Mouse (Mus musculus): Measurements from ENCODE around the gene Spint2.

DNA sequence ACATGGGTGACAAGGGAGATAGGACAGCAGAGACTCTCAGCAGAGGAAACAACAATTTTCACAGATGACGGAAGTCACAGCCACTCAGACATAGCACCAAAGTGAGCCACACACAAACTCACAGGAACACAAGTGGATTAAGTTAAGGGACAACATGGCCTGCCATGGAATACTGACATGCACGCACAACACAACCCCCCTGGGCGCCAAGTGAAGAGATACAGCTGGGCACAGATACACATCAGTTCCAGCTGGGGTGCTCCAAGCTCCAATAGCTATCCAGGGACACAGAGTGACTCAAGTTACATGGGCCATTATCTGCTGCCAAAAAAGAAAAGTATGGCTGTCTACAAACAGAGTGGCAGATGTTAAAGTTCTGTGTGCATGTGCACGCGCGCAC lies 8.1 kb upstream of the Spint2 start:
- TF ChIP-seq POLR2A (IDR thresholded peaks at IDR 0.05; ENCODE audit: control insufficient read depth, extremely low read depth, insufficient read depth, low read length, poor library complexity) (no peak), CTCF (IDR thresholded peaks at IDR 0.05; ENCODE audit: borderline replicate concordance, control insufficient read depth, extremely low read depth, insufficient read depth, low read length, poor library complexity) (no peak)

All from thymus, adult 2 months (tissue).